Mouse (Mus musculus) T-cell, adult 2 months (primary cell): Measurements from ENCODE around the gene Cdc42ep4.
A peak's percentile ranks its signal among the peaks of the same experiment; 100 is the strongest.

Experiments used
- DNase-seq: peaks from one replicate; pipeline ENCODE4 v3.0.0; 2022; ENCODE audit warnings: low spot score

Cdc42ep4 gene

DNA sequence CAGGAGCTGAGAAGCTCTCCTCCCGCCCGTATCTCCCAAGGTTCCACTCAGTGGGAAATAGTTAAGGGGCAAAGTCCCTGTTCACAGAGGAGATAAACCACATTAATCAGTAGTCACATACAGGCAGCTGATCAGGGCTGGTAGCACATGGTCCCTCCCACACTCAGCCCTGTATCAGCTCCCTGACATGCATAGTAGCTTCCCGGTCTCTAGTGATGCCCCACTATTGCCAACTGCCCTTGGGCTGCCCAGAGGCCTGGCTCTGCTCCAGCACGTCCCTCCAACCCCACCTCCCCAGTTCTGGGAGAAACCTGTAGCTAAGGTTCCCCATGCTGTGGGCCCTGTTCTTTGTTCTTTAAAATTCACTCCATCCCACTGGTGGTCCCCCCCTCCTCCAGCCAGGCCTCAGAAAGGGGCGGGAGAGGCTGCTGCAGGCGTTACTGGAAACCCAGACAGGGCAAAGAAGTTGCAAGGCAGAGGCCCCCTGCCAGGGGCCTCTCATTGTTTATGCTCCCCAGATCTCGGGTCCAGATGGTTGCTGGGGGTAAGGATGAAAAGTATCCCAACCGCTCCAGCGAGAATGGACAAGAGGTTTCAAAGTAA lies 1.8 kb downstream of the Cdc42ep4 start:
- DNase-seq = no peak

DNA sequence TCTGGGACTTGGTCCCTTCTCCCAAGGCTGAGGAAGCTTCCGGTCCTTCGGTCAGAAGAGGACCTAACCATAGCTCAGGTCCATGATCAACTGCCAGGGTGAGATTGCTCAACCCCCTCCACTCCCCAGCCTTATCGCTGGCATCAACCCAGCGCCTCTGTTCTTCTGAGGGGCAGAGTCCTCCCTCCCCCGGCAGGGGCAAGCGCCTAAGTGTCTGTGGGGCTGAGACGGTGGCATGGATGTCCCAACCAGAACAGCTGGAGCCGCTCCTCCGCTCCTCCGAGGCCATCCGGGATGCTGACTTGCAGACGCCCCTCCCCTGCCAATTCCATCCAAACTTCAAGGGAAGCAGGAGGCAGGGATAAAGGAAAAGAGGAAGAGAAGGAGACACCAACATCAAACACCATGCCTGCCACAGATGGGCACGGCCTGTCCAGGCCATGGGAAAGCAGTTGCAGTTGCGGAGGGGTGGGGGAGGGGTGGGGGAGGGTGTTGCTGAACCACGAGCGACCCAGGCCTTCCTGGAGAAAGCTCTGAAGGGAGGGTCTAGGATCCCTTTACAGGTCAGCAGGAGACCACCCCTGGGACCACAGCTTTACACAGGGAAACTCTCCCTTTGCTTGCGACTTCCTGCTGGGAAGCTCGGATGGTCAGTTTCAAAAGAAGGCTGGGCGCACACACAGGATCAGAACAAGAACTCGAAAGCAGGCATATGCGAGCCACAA lies 2.7 kb downstream of the Cdc42ep4 start:
- no peak for DNase-seq

DNA sequence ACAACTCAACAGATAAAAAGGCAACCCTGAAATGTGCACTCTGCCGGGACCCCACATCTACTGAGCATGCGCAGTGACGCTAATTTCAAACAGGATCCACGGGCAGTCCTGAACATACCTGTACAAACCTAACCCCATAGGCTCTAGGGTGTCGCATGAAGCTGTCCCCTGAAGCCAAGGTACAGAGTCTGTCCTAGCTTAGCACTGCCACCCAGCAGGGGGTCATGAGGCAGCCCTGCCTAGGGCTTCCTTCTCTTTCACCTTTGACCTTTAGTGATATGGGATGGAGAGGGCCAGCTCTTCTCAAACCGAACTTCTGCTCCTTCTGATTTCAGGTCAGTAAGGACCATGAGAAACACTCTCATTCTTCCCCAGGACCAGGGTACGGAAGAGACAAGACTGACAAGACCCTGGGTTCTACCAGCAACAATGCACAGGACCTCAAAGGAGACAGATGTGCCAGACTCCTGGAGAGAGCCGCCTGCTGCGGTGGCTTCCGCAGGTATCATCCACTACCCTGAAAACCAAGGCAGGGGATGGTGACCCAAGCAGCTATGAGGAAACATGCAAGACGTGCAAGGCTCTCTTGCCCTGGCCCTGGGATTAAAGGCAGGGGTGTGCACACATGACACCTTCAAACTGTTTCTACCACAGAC lies 3.8 kb downstream of the Cdc42ep4 start:
- DNase-seq = no peak

DNA sequence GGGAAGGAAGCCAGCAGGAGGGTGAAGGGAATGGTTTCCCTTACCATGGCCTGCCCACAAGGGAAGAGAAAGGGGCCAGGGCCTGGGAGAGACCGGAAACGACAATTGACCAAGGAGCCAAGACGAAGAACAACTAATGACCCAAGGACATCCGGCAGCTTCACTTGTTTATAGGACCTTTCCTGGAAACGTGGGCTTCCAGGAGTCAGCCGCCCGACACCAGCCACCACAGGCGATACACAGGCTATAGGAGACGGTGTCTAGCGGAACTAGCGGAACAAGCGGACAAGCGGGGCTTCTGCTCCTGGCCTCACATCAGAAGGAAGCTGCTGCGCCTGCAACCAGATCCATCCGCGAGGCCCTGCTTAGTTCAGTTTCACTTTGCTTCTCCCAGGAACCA lies 4.6 kb downstream of the Cdc42ep4 start:
- peak; percentile 15 for DNase-seq

- DNase-seq = no peak
These were observed 5.7 kb downstream of the Cdc42ep4 start for GRCm38 (mm10) chr11:113745961-113746360.

DNA sequence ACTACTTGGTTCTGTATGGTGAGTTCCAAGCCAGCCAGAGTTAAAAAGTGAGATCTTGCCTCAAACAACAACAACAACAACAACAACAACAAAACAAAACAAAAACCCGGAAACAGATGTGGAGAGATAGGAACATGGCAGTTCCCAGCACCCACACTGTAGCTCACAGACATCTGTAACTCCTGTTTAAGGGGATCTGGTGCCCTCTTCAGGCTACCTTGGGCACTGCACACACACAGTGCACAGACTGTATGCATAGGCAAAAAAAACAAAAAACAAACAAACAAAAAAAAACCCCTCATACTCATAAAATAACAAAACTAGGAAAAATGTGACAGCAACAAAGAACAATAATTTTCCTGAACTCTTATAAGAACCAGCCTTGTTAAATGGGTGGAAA lies 8.7 kb downstream of the Cdc42ep4 start:
- no peak for DNase-seq

DNA sequence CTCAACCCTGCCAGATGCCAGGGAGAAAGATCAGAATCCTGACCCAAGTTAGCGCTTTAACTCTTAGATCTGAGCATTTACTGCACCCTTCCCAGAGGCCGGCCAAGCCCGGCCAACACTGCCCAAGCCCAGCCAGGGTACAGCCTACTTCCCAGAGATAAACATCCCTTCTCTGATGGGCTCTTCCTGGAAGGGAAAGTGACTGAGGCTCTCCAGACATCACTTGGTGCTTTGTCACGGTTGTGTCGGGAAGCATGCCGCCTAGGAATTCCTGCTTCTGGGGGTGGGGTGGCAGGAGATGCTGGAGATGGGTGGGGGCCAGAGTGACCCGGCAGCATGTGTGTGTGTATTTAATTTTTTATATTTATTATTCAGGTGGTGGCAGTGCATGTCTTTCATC lies 11.6 kb downstream of the Cdc42ep4 start:
- no peak for DNase-seq

DNA sequence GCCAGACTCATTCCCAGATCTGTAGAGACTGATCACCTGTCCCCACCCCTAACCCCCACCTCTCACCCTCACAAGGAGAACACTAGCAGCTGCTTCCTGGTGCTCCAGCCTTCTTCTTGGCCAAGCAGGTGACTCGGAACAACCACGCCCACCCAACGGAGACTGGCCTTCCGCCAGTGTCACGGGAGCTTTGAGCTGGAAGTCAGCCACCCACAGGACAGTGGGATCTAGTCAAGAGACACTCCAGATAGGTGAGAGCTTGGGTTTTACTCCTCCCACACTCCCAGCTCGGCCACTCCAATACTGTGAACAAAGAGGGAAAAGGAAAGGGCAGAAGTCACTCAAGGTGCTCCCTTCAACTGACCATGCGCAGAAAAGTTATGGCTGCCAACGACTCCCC lies 12.5 kb downstream of the Cdc42ep4 start:
- DNase-seq = no peak

- DNase-seq = no peak
These were observed 13.8 kb downstream of the Cdc42ep4 start for GRCm38 (mm10) chr11:113737912-113738311.

- no peak for DNase-seq
These were observed 14.2 kb downstream of the Cdc42ep4 start for GRCm38 (mm10) chr11:113737553-113737854.

GRCm38 (mm10) chr11:113736848-113737552 lies 14.7 kb downstream of the Cdc42ep4 start:
- DNase-seq = no peak

DNA sequence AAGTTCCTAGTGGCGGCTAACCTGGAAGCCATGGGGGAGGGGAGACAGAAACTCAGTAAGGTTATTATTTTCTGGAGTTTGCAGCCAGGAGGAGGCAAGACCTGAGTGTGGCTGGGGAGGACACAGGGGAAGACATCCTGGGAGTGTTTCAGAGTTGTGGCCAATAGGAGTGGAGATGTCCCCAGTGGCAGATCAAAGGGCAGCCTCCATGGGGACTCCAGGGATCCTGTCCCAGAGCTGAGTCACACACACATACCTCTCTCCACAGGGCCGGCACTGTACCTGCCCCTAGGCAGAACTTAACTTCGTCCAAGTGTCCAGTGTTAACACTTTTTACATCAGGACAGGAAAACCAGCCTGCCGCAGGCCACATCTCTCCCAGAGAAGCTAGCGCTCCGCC lies 16.5 kb downstream of the Cdc42ep4 start:
- DNase-seq = no peak

DNA sequence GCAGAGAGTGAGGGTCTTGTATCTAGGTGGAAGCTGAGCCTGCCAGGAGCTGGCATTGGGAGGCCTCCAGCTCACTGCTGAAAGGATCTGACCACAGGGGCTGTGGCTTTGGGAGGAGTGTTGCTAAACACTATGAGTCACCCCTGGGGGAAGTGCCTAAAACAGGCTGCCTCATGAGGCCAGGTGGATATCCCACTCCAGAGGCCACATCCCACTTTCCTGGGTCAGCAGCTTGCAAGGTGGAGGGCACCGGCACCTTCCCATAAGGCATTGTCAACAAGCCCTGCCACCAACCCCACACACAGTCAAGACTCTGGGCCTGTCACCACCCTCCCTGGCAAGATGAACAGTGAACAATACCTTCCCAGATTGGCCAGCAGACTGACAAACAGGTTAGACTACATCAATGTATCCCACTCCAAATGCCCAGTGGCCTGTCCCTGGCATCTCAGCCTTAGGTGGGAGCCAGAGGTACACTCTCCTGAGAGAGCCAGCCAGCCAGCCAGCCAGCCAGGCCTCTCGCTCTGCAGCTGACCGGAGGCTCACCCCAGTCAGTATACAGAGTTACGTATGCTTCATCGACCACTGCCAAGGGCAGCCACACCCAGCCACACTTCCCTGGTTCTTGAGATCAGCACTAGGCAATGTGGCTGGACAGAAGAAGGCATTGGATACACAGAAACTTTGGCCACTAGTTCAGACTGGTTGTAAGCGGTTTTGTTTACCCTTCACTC lies 17.9 kb downstream of the Cdc42ep4 start:
- DNase-seq = no peak

DNA sequence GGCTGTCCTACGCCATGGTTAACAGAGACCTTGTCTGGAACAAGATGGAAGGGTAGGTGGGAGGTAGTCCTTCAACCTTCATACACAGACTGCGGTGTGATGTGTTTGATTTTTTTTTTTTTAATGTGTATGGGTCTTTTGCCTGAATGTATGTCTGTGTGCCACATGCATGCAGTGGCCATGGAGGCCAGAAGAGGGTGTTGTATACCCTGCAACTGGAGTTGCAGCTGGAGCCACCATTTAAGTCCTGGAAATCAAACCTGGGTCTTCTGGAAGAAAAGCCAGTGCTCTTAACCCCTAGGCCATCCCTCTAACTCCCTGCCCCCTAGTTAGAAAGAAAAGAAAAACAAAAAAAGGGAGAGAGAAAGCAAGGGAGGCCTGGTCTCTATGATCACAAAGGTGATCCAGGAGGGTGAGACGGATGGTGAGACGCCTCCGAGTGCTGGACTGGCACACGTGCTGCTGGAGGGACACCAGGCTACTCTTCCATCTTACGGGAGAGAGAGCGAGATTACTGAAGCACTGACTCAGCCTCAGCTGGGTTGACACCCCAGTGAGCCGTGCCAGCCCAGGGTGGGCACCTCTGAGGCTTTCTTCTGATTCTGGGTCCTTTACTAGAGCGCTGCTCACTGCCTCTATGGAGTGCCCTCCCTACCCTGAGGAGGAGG lies 19.6 kb downstream of the Cdc42ep4 start:
- DNase-seq = no peak

DNA sequence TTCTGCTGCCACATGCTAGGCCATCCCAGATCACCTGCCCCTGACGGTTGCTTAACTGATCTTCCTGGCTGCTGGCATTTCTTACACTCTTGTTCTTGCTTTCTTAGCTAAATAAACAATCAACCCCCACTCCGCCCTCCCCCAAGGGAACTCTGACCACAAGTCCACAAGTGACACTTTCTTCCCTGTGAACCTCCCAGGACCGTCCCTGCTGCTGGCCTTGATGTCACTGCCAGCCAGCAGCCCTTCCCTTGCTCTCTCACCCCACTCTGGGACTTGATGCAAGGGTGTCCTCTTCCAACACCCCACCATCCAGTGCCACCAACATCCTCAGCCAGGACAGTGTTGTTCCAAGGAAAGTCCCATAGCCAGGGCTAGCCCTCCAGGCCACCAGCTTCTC lies 20.8 kb downstream of the Cdc42ep4 start:
- no peak for DNase-seq

GRCm38 (mm10) chr11:113729917-113730316 lies 21.8 kb downstream of the Cdc42ep4 start:
- no peak for DNase-seq

DNA sequence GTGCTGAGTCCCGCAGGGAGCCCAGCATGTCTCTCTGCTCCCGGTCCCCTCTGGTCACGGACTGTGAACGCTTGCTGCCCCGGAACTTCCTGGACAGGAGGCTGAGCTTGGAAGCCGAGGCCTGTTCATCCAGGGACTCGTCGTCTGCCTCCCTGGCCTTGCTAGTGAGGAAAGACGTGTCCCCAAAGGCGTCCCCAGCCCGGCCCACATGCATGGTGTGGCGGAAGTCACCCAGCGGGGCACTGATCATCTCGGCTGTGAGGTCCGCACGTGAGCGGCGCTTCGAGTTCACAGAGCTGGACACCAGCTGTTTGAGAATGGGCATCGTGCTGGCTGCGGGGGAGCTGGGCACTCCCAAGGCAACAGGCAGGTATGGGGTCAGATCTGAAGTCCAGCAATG lies 22.4 kb downstream of the Cdc42ep4 start:
- DNase-seq = no peak

GRCm38 (mm10) chr11:113727992-113728391 lies 23.7 kb downstream of the Cdc42ep4 start:
- DNase-seq = no peak

GRCm38 (mm10) chr11:113726994-113727888 lies 24.4 kb downstream of the Cdc42ep4 start:
- no peak for DNase-seq

DNA sequence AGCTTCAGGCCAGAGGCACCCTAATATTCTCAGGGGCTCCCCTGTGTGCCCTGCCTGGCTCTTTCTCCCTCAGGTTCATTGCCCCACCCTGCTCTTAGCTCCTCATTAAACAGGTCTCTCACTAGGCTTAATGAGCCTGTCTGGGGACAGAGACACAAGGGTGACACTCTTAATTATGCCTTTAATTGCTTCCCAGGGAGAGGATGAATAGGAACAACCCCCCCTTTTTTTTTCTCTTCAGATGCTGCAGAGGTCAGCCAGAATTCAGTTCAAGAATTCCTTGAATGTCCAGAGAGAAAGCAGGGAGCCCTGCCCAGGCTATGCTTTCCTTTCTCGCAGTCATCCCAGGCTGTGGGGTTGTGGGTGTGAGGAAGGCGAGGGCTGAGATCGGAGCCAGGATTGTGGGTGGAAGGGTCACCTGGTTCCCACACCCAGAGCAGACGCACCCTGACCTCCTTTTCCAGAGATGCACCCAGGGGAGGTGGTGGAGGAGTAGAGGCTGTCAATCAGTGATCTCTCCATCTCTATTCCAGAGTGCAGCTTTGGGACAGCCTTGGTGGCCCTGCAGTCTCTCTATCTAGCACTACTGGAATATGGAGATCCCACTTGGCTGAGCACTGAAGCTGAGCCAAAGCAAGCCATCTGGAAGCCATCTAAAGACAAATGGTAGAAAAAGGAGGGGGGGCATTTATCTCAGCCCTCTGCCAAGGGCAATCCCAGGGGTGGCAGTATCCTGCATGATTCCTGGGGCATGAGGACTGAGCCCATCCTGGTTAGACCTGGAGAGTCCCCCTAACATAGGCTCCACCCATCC lies 26.2 kb downstream of the Cdc42ep4 start:
- no peak for DNase-seq
